Mouse (Mus musculus): ENCODE data around the gene Ldlrad2.
"Not testable (repeated sequence)": the region's sequence is repeated elsewhere in the genome, so short reads cannot be mapped to it uniquely, and the experiment has no call there.

The Ldlrad2 gene

GRCm38 (mm10) chr4:137574469-137574868, at the start of gene Ldlrad2:
Gene Ldlrad2 (minus strand): TSS chr4:137574569.
- no peak for DNase-seq

- DNase-seq, result no peak
These were observed 48.5 kb upstream of the Ldlrad2 start for GRCm38 (mm10) chr4:137622847-137623246.

- DNase-seq, result no peak
These were observed 35.9 kb upstream of the Ldlrad2 start for GRCm38 (mm10) chr4:137610256-137610655.

GRCm38 (mm10) chr4:137609702-137610101, 35.3 kb upstream of the Ldlrad2 start:
- no peak for DNase-seq

- DNase-seq, result no peak
These were observed 34.9 kb upstream of the Ldlrad2 start for GRCm38 (mm10) chr4:137609281-137609680.

- DNase-seq, result no peak
These were observed 32.7 kb upstream of the Ldlrad2 start for GRCm38 (mm10) chr4:137607023-137607422.

GRCm38 (mm10) chr4:137603449-137604171, 29.2 kb upstream of the Ldlrad2 start:
- no peak for DNase-seq

- DNase-seq, result no peak
These were observed 24.2 kb upstream of the Ldlrad2 start for GRCm38 (mm10) chr4:137598577-137598976.

- DNase-seq, result no peak
These were observed 22.8 kb upstream of the Ldlrad2 start for GRCm38 (mm10) chr4:137597098-137597630.

- DNase-seq, result no peak
These were observed 20.3 kb upstream of the Ldlrad2 start for GRCm38 (mm10) chr4:137594496-137595270.

- DNase-seq, result peak; percentile 98
These were observed 19.5 kb upstream of the Ldlrad2 start, which contains the start of gene Usp48 for GRCm38 (mm10) chr4:137593601-137594495. Gene Usp48 (plus strand): TSS chr4:137593755.

- DNase-seq, result no peak
These were observed 16.6 kb upstream of the Ldlrad2 start for GRCm38 (mm10) chr4:137590961-137591360.

- no peak for DNase-seq
These were observed 15.2 kb upstream of the Ldlrad2 start for GRCm38 (mm10) chr4:137589586-137589985.

- not testable (repeated sequence) for DNase-seq
These were observed 14.7 kb upstream of the Ldlrad2 start for GRCm38 (mm10) chr4:137589095-137589494.

GRCm38 (mm10) chr4:137581815-137582214, 7.4 kb upstream of the Ldlrad2 start:
- DNase-seq, result peak; percentile 31

GRCm38 (mm10) chr4:137580299-137580698, 5.9 kb upstream of the Ldlrad2 start:
- DNase-seq, result no peak

GRCm38 (mm10) chr4:137579789-137580188, 5.4 kb upstream of the Ldlrad2 start:
- no peak for DNase-seq

GRCm38 (mm10) chr4:137578181-137578845, 3.9 kb upstream of the Ldlrad2 start:
- DNase-seq, result peak; percentile 67

- DNase-seq, result no peak
These were observed 3.1 kb upstream of the Ldlrad2 start for GRCm38 (mm10) chr4:137577486-137577885.

- no peak for DNase-seq
These were observed 4.5 kb downstream of the Ldlrad2 start for GRCm38 (mm10) chr4:137569873-137570272.

GRCm38 (mm10) chr4:137556673-137557210, 17.6 kb downstream of the Ldlrad2 start:
- no peak for DNase-seq

- no peak for DNase-seq
These were observed 20.9 kb downstream of the Ldlrad2 start for GRCm38 (mm10) chr4:137553466-137553865.

Measured in kidney, adult 18-20 months (tissue).